8 mouse cellular contexts compared by ENCODE assay signal in genomic region chr11:4931009-4931601, GRCm38 (mm10). TPM values are rescaled to one million over a fixed set of nuclear protein-coding genes. Genes with fewer than 3 reads are reported as not detected.
DNase-seq lines count a peak whose midpoint lies in the region; ATAC-seq and TF ChIP-seq lines count a peak whose summit lies in the region.

No protein-coding gene starts in this region.

- no peak overlapping the region for H3K4me2 ChIP-seq in kidney, postnatal 0 days (ENCODE audit: low read length)

- intact Hi-C loops in gastrocnemius, postnatal 36 days (cut with DNase I): no loop called here
- intact Hi-C loops in gastrocnemius, postnatal 14 days (cut with DNase I; ENCODE audit: low total_unique reads): no loop called here
- intact Hi-C loops in left cerebral cortex, postnatal 10 days (cut with DNase I): no loop called here
- intact Hi-C loops in left cerebral cortex, adult 2 months (cut with DNase I): no loop called here

- H3K36me3 ChIP-seq in MEL (ENCODE audit: control insufficient read depth in 1 of 2, insufficient read depth in 2 of 2, low read length in 2 of 2): peaks cover 0 to 5% of the 10 kb centered on the region in 2 experiments; a peak in 3 of 4 replicates
- H3K36me3 ChIP-seq in kidney, postnatal 0 days (ENCODE audit: insufficient read depth, low read length): peaks cover 13% of the 10 kb centered on the region; the same call in 1 of the 2 replicates

- H3K27ac ChIP-seq in MEL (ENCODE audit: control insufficient read depth, low read depth, low read length): no peak overlapping the region
- H3K27ac ChIP-seq in kidney, postnatal 0 days: no peak overlapping the region
- no peak overlapping the region for H3K27ac ChIP-seq in left cerebral cortex, adult 2 months

- H3K79me2 ChIP-seq in MEL (ENCODE audit: control insufficient read depth, insufficient read depth, low read length, poor library complexity): no peaks in the 10 kb centered on the region

- TF ChIP-seq EP300 in MEL (IDR thresholded peaks at IDR 0.05; ENCODE audit: low read depth in 1 of 2, low read length in 2 of 2): no peak

- no peak for TF ChIP-seq CTCF in MEL (IDR thresholded peaks at IDR 0.05 in 2 of 3, conservative IDR thresholded peaks at IDR 0.05 in 1 of 3; ENCODE audit: control insufficient read depth in 1 of 3, insufficient read depth in 1 of 3, low read depth in 2 of 3, low read length in 3 of 3, poor library complexity in 1 of 3, severe bottlenecking in 1 of 3)
- no peak for TF ChIP-seq CTCF in kidney, postnatal 0 days (IDR thresholded peaks at IDR 0.05; ENCODE audit: low read depth)
- no peak for TF ChIP-seq CTCF in left cerebral cortex, adult 2 months (IDR thresholded peaks at IDR 0.05)

- no peaks in the 10 kb centered on the region for H3K27me3 ChIP-seq in MEL (ENCODE audit: control insufficient read depth in 1 of 2, insufficient read depth in 2 of 2, low read length in 2 of 2)
- H3K27me3 ChIP-seq in kidney, postnatal 0 days (ENCODE audit: insufficient read depth, low read length): no peaks in the 10 kb centered on the region

- DNase-seq in gastrocnemius, postnatal 10 days: peak; percentile 44
- DNase-seq in gastrocnemius, postnatal 36 days: no peak
- DNase-seq in MEL (ENCODE audit: low read depth, low spot score): peak; percentile 48
- peak; percentile 30 for DNase-seq in gastrocnemius, postnatal 14 days
- peak; percentile 64 for DNase-seq in kidney, postnatal 0 days (ENCODE audit: low spot score)
- DNase-seq in left cerebral cortex, postnatal 10 days (ENCODE audit: extremely low spot score in 1 of 2, low spot score in 2 of 2): no peak
- no peak for DNase-seq in left cerebral cortex, adult 2 months (ENCODE audit: extremely low spot score in 1 of 2, low spot score in 2 of 2)

- H3K9me3 ChIP-seq in MEL (replicated peaks; ENCODE audit: insufficient read depth, low read length): no peaks in the 10 kb centered on the region
- H3K9me3 ChIP-seq in kidney, postnatal 0 days (replicated peaks; ENCODE audit: low read length): no peaks in the 10 kb centered on the region

- WGBS in kidney, postnatal 0 days: 44% methylated on average over 1 of the region's 1 CpGs

- ATAC-seq in kidney, postnatal 0 days (replicated peaks; ENCODE audit: low FRiP score, low read depth): no peak
- no peak for ATAC-seq in CD4-positive, CD25-positive, alpha-beta regulatory T cell, adult 4 months

- no peak overlapping the region for H3K9ac ChIP-seq in MEL (ENCODE audit: control insufficient read depth, low read depth, low read length, poor library complexity, severe bottlenecking)
- H3K9ac ChIP-seq in kidney, postnatal 0 days (ENCODE audit: low read depth, low read length): no peak overlapping the region

- no peak for TF ChIP-seq POLR2A in MEL (IDR thresholded peaks at IDR 0.05; ENCODE audit: control insufficient read depth in 1 of 2, insufficient read depth in 1 of 2, low read depth in 1 of 2, low read length in 2 of 2, poor library complexity in 1 of 2)

- peaks cover 0 to 8% of the 10 kb centered on the region in 2 experiments; a peak in 1 of 4 replicates for H3K4me1 ChIP-seq in MEL (ENCODE audit: control insufficient read depth in 1 of 2, insufficient read depth in 2 of 2, low read length in 2 of 2)
- peaks cover 6% of the 10 kb centered on the region; the same call in 1 of the 2 replicates for H3K4me1 ChIP-seq in kidney, postnatal 0 days (replicated peaks; ENCODE audit: insufficient read depth, low read length)

- H3K4me3 ChIP-seq in MEL (ENCODE audit: control insufficient read depth in 1 of 2, insufficient read depth in 1 of 2, low read depth in 2 of 2, low read length in 2 of 2): no peak overlapping the region
- H3K4me3 ChIP-seq in kidney, postnatal 0 days (replicated peaks; ENCODE audit: low read depth, low read length): no peak overlapping the region
- no peak overlapping the region for H3K4me3 ChIP-seq in left cerebral cortex, adult 2 months

- no peak for TF ChIP-seq RAD21 in MEL (IDR thresholded peaks at IDR 0.05; ENCODE audit: low read depth, low read length)

TF ChIP-seq in MEL, 35 proteins besides CTCF, POLR2A, EP300 and RAD21:
- no peak for TF ChIP-seq USF2 (IDR thresholded peaks at IDR 0.05; ENCODE audit: borderline replicate concordance in 1 of 2, insufficient read depth in 1 of 2, low read depth in 1 of 2, low read length in 2 of 2)
- no peak for TF ChIP-seq MAFK (IDR thresholded peaks at IDR 0.05; ENCODE audit: borderline replicate concordance, low read depth, low read length)

RNA-seq across cellular contexts. Expression of gene Nefh, which starts 16.8 kb away (rescaled TPM):
- total RNA-seq in gastrocnemius, postnatal 10 days (2021): under 1 TPM; 0.05 to 0.23 TPM
- under 1 TPM in 1 of 2 experiments, not detected in 1; 0.15 TPM for total RNA-seq in gastrocnemius, postnatal 36 days (2021)
- total RNA-seq in MEL (2012; rRNA removed): not detected in 2 replicates
- polyA plus RNA-seq in MEL (2012; ENCODE audit: insufficient read depth in 1 of 2, insufficient read length in 2 of 2, low read depth in 1 of 2, low replicate concordance in 2 of 2, missing spikeins in 1 of 2): under 1 TPM in 1 of 2 experiments, not detected in 1; 0.03 TPM
- total RNA-seq in gastrocnemius, postnatal 14 days (2021): under 1 TPM; 0.13 to 0.21 TPM
- polyA plus RNA-seq in kidney, postnatal 0 days (2015; fragmentation: Nextera tagmentation; extraction: Ambion mirVana): 0.08 and 0.11 TPM in 2 replicates
- total RNA-seq in left cerebral cortex, postnatal 10 days (2021): 10 to 100 TPM; 24.5 to 24.6 TPM
- 10 to 100 TPM; 47.9 to 54.5 TPM for total RNA-seq in left cerebral cortex, adult 2 months (2021)
- 1 to 10 TPM; 6.6 to 6.9 TPM for polyA plus RNA-seq in CD4-positive, CD25-positive, alpha-beta regulatory T cell, adult 4 months (2017; shearing (Covaris generic))

RNA-seq across cellular contexts. Expression of gene Thoc5, which starts 36.0 kb away (rescaled TPM):
- total RNA-seq in gastrocnemius, postnatal 10 days (2021): 10 to 100 TPM; 14.9 to 17.7 TPM
- 10 to 100 TPM; 12.9 to 14.0 TPM for total RNA-seq in gastrocnemius, postnatal 36 days (2021)
- total RNA-seq in MEL (2012; rRNA removed): 75.3 and 80.4 TPM in 2 replicates
- polyA plus RNA-seq in MEL (2012; ENCODE audit: insufficient read depth in 1 of 2, insufficient read length in 2 of 2, low read depth in 1 of 2, low replicate concordance in 2 of 2, missing spikeins in 1 of 2): 10 to 100 TPM; 69.1 to 72.0 TPM
- total RNA-seq in gastrocnemius, postnatal 14 days (2021): 10 to 100 TPM; 11.4 to 13.0 TPM
- polyA plus RNA-seq in kidney, postnatal 0 days (2015; fragmentation: Nextera tagmentation; extraction: Ambion mirVana): 27.3 and 29.8 TPM in 2 replicates
- total RNA-seq in left cerebral cortex, postnatal 10 days (2021): 10 to 100 TPM; 39.5 to 40.2 TPM
- 10 to 100 TPM; 37.4 to 38.9 TPM for total RNA-seq in left cerebral cortex, adult 2 months (2021)
- polyA plus RNA-seq in CD4-positive, CD25-positive, alpha-beta regulatory T cell, adult 4 months (2017; shearing (Covaris generic)): 10 to 100 TPM; 38.7 to 48.5 TPM

RNA-seq across cellular contexts. Expression of gene Ap1b1, which starts 55.5 kb away (rescaled TPM):
- 10 to 100 TPM; 40.5 to 49.5 TPM for total RNA-seq in gastrocnemius, postnatal 10 days (2021)
- 10 to 100 TPM; 29.2 to 32.4 TPM for total RNA-seq in gastrocnemius, postnatal 36 days (2021)
- total RNA-seq in MEL (2012; rRNA removed): 55.1 and 60.1 TPM in 2 replicates
- polyA plus RNA-seq in MEL (2012; ENCODE audit: insufficient read depth in 1 of 2, insufficient read length in 2 of 2, low read depth in 1 of 2, low replicate concordance in 2 of 2, missing spikeins in 1 of 2): 10 to 100 TPM in 1 of 2 experiments, not detected in 1; 79.3 TPM
- 10 to 100 TPM; 31.6 to 41.1 TPM for total RNA-seq in gastrocnemius, postnatal 14 days (2021)
- 54.5 and 61.6 TPM in 2 replicates for polyA plus RNA-seq in kidney, postnatal 0 days (2015; fragmentation: Nextera tagmentation; extraction: Ambion mirVana)
- total RNA-seq in left cerebral cortex, postnatal 10 days (2021): 100 to 1,000 TPM; 118 to 134 TPM
- total RNA-seq in left cerebral cortex, adult 2 months (2021): 100 to 1,000 TPM; 156 to 177 TPM
- 10 to 100 TPM; 43.6 to 77.5 TPM for polyA plus RNA-seq in CD4-positive, CD25-positive, alpha-beta regulatory T cell, adult 4 months (2017; shearing (Covaris generic))

RNA-seq across cellular contexts. Expression of gene Nipsnap1, which starts 57.4 kb away (rescaled TPM):
- total RNA-seq in gastrocnemius, postnatal 10 days (2021): 1 to 10 TPM; 1.7 to 2.7 TPM
- 1 to 10 TPM in 1 of 2 experiments, under 1 TPM in 1; 0.42 to 1.1 TPM for total RNA-seq in gastrocnemius, postnatal 36 days (2021)
- 13.7 and 14.9 TPM in 2 replicates for total RNA-seq in MEL (2012; rRNA removed)
- polyA plus RNA-seq in MEL (2012; ENCODE audit: insufficient read depth in 1 of 2, insufficient read length in 2 of 2, low read depth in 1 of 2, low replicate concordance in 2 of 2, missing spikeins in 1 of 2): 10 to 100 TPM in 1 of 2 experiments, not detected in 1; 22.9 TPM
- total RNA-seq in gastrocnemius, postnatal 14 days (2021): under 1 TPM; 0.84 to 0.90 TPM
- 82.0 and 90.8 TPM in 2 replicates for polyA plus RNA-seq in kidney, postnatal 0 days (2015; fragmentation: Nextera tagmentation; extraction: Ambion mirVana)
- 10 to 100 TPM; 91.5 to 91.9 TPM for total RNA-seq in left cerebral cortex, postnatal 10 days (2021)
- total RNA-seq in left cerebral cortex, adult 2 months (2021): 10 to 100 TPM; 84.8 to 85.8 TPM
- 10 to 100 TPM; 50.0 to 62.7 TPM for polyA plus RNA-seq in CD4-positive, CD25-positive, alpha-beta regulatory T cell, adult 4 months (2017; shearing (Covaris generic))

Comparison
In these comparisons a context has a peak if more than half of its experiments do, and no peak if none do; other contexts are left out.
1. DNase-seq: peak in gastrocnemius, postnatal 10 days (single experiment), MEL (single experiment), gastrocnemius, postnatal 14 days (single experiment) and kidney, postnatal 0 days (single experiment); none in gastrocnemius, postnatal 36 days (0 of 2), left cerebral cortex, postnatal 10 days (0 of 2) and left cerebral cortex, adult 2 months (0 of 2).
2. RNA of gene Nefh, which starts 16.8 kb away (total RNA-seq): 47.9 to 54.5 TPM in left cerebral cortex, adult 2 months and 24.5 to 24.6 TPM in left cerebral cortex, postnatal 10 days; 0.05 to 0.23 TPM in gastrocnemius, postnatal 10 days, 0.13 to 0.21 TPM in gastrocnemius, postnatal 14 days, 0.15 TPM in gastrocnemius, postnatal 36 days and not detected in MEL; every median in the first group is over 10 times any median in the second.